Mouse (Mus musculus) B cell, adult 67 days (primary cell): ENCODE data around the gene Gabrg1. TPM values are rescaled to one million over a fixed set of nuclear protein-coding genes. Genes with fewer than 3 reads are reported as not detected.

ENCODE experiments used
- total RNA-seq, 2 experiments: library from RNA; stranded (reverse); gene quantifications; 4 replicates each; pipeline ENCODE4 v1.2.4; 2023

The Gabrg1 gene
- not detected for total RNA-seq

GRCm38 (mm10) chr5:70842192-70843095 is at the start of gene Gabrg1:
Gene Gabrg1 (minus strand): TSS chr5:70842617.

